Mouse (Mus musculus) thymus, postnatal 36 days (tissue): ENCODE measurements around the gene 4930404H24Rik.

Experiments used
- DNase-seq, 2 experiments: peaks; one replicate each; pipeline ENCODE4 v3.0.0; 2022; ENCODE audit warnings: mixed read lengths in 2 of 2

The 4930404H24Rik gene

GRCm38 (mm10) chr2:153511562-153511961 lies 19.0 kb downstream of the 4930404H24Rik start:
- no peak for DNase-seq

- DNase-seq, result no peak
Observed at GRCm38 (mm10) chr2:153512416-153513323, 20.1 kb downstream of the 4930404H24Rik start.

GRCm38 (mm10) chr2:153513983-153514382 lies 21.4 kb downstream of the 4930404H24Rik start:
- no peak for DNase-seq

- no peak for DNase-seq
Observed at GRCm38 (mm10) chr2:153514497-153515380, 22.1 kb downstream of the 4930404H24Rik start.

GRCm38 (mm10) chr2:153515582-153515981 lies 23.0 kb downstream of the 4930404H24Rik start:
- DNase-seq, result no peak

GRCm38 (mm10) chr2:153516961-153517360 lies 24.4 kb downstream of the 4930404H24Rik start:
- DNase-seq, result no peak

- DNase-seq, result no peak
Observed at GRCm38 (mm10) chr2:153520057-153520456, 27.5 kb downstream of the 4930404H24Rik start.

GRCm38 (mm10) chr2:153522270-153522669 lies 29.7 kb downstream of the 4930404H24Rik start:
- no peak for DNase-seq

- DNase-seq, result no peak
Observed at GRCm38 (mm10) chr2:153523143-153523542, 30.6 kb downstream of the 4930404H24Rik start.

- peak; percentile 48 to 66 for DNase-seq
Observed at GRCm38 (mm10) chr2:153523656-153524055, 31.1 kb downstream of the 4930404H24Rik start.

GRCm38 (mm10) chr2:153524727-153525126 lies 32.1 kb downstream of the 4930404H24Rik start:
- no peak for DNase-seq

- peak; percentile 82 to 90 for DNase-seq
Observed at GRCm38 (mm10) chr2:153525906-153526311, 33.3 kb downstream of the 4930404H24Rik start.

GRCm38 (mm10) chr2:153526850-153527530 lies 34.4 kb downstream of the 4930404H24Rik start:
- DNase-seq, result no peak

GRCm38 (mm10) chr2:153527580-153528531 lies 35.3 kb downstream of the 4930404H24Rik start:
- peak in 1 of 2 experiments; percentile 45 for DNase-seq

- peak in 1 of 2 experiments; percentile 44 for DNase-seq
Observed at GRCm38 (mm10) chr2:153528571-153529364, 36.2 kb downstream of the 4930404H24Rik start.

- peak in 1 of 2 experiments; percentile 36 for DNase-seq
Observed at GRCm38 (mm10) chr2:153529365-153529781, 36.8 kb downstream of the 4930404H24Rik start.

GRCm38 (mm10) chr2:153529931-153530766 lies 37.6 kb downstream of the 4930404H24Rik start, which contains the start of gene Nol4l:
Gene Nol4l, minus strand, starts transcription at chr2:153529971.
- peak in 1 of 2 experiments; percentile 42 for DNase-seq

- no peak for DNase-seq
Observed at GRCm38 (mm10) chr2:153530948-153531347, 38.4 kb downstream of the 4930404H24Rik start.

- no peak for DNase-seq
Observed at GRCm38 (mm10) chr2:153533981-153534380, 41.4 kb downstream of the 4930404H24Rik start.
